Mouse (Mus musculus): ENCODE measurements around the gene Coq9. TPM values are rescaled to one million over a fixed set of nuclear protein-coding genes. Genes with fewer than 3 reads are reported as not detected.
A peak's percentile ranks its signal among the peaks of the same experiment; 100 is the strongest.
"Not testable (repeated sequence)": the region's sequence is repeated elsewhere in the genome, so short reads cannot be mapped to it uniquely, and the experiment has no call there.

Gene Coq9
- polyA plus RNA-seq, 1 experiment: 60.1 TPM

DNA sequence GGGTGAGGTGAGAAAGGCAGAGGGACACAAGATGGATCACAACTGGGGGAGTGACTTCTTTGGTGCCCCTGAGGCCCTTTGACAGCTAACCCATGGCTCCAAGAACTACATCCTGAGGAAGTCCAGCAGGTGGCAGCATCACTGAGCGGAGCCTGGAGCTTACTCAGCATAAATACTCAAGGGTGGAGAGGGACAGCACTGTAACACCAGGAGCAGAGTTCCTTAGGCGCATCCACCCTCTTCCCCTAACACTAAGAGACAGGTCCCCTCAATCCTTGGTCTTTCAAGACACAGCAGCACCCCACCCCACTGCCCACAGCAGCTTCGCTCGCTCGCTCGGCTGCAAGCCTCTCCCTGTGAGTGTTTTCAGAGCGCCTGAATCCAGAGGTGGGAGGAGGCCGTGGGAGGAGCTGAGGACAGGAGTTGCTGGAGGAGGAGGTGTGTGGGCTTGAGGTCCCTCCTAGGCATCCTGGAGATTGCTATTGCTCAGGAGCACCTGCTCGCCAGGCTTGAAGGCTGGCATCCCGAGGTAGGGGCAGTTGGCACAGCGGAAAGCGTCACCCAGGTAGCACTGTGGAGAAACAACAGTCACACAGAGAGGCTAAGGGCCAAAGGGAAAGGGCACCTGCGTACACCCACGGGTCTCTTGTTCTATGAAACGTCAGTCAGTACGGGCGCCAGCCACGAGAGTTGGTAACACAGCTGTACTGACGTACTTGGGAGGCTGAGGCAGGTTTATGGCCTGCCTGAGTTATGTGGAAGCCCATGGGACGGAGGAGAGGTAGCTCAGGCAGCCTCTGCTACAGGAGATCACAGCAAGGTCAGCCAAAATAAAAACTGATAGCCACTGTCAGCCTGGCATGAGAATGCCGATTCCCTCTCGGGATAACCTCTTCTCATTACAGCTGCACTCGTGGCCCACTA, 15.2 kb upstream of the Coq9 start:
- peak; percentile 70 for DNase-seq (ENCODE audit: low read depth)
- TF ChIP-seq CTCF (IDR thresholded peaks at IDR 0.05; ENCODE audit: borderline replicate concordance, extremely low read depth, insufficient read depth, insufficient read length) (peak; percentile 73), POLR2A (IDR thresholded peaks at IDR 0.05; ENCODE audit: borderline replicate concordance, extremely low read depth, insufficient read depth, insufficient read length, poor library complexity, severe bottlenecking) (no peak)

DNA sequence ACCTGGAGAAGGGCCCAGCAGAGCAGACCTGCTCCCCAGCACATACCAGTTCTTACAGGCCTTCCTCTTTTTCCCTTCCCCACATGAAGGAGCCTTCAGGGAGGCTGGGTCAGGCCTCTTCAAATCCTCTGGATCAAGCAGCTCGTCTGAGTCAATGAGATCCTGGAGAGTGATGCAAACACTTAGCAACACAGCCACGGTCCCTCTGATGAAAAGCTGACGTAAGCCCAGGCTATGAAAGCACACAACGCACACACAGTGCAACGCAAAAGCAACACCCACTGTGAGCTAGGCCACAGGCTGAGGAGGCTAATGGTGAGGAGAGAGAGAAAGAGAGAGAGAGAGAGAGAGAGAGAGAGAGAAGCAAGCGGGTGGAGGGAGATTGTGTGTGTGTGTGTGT, 13.0 kb upstream of the Coq9 start:
- DNase-seq (ENCODE audit: low read depth): no peak
- TF ChIP-seq CTCF (IDR thresholded peaks at IDR 0.05; ENCODE audit: borderline replicate concordance, extremely low read depth, insufficient read depth, insufficient read length) (no peak), POLR2A (IDR thresholded peaks at IDR 0.05; ENCODE audit: borderline replicate concordance, extremely low read depth, insufficient read depth, insufficient read length, poor library complexity, severe bottlenecking) (no peak)

GRCm38 (mm10) chr8:94826210-94826609, 11.9 kb upstream of the Coq9 start:
- no peak for DNase-seq (ENCODE audit: low read depth)
- TF ChIP-seq CTCF (IDR thresholded peaks at IDR 0.05; ENCODE audit: borderline replicate concordance, extremely low read depth, insufficient read depth, insufficient read length) (no peak), POLR2A (IDR thresholded peaks at IDR 0.05; ENCODE audit: borderline replicate concordance, extremely low read depth, insufficient read depth, insufficient read length, poor library complexity, severe bottlenecking) (no peak)

- TF ChIP-seq POLR2A (IDR thresholded peaks at IDR 0.05; ENCODE audit: borderline replicate concordance, extremely low read depth, insufficient read depth, insufficient read length, poor library complexity, severe bottlenecking) (no peak), CTCF (IDR thresholded peaks at IDR 0.05; ENCODE audit: borderline replicate concordance, extremely low read depth, insufficient read depth, insufficient read length) (no peak)
- DNase-seq (ENCODE audit: low read depth): no peak
Measured at GRCm38 (mm10) chr8:94828284-94828683, 9.8 kb upstream of the Coq9 start.

- not testable (repeated sequence) for DNase-seq (ENCODE audit: low read depth)
Measured at GRCm38 (mm10) chr8:94833901-94834405, 4.2 kb upstream of the Coq9 start.

- DNase-seq (ENCODE audit: low read depth): not testable (repeated sequence)
Measured at GRCm38 (mm10) chr8:94835751-94836150, 2.4 kb upstream of the Coq9 start.

DNA sequence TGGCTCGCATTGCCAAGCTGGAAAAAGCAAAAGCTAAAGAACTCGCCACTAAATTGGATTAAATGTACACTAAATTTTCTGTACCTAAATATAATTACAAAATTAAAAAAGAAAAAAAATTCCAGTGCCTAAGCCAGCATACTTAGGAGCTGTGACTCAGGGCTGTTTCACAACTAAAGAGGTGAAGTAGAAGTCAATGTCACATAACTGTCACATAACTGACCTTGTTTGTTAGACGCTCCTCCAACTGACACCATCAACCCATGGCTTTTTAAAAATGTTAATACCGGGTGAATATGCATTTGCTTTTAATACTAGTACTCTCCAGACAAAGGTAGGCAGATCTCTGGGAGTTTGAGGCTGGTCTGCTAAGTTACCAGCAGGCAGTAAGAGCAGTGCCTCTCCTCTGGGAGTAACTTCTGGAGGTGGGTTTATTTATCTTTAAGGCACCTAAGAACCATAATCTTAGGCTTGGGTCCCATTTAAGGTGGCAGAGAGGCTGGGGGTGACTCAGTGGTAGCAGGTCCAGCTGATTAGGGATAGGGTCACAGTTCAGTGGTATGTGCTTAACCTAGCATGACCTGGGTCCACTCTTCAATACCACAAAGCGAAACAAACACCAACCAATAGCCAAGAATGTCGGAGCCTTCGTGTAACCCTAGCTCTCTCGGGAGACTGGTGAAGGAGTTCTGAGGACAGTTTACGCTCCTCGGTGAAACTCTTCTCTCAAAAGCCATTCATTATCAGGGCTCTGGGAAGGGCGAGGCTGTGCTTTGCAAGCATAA, 1.5 kb upstream of the Coq9 start:
- DNase-seq (ENCODE audit: low read depth): no peak
- TF ChIP-seq POLR2A (IDR thresholded peaks at IDR 0.05; ENCODE audit: borderline replicate concordance, extremely low read depth, insufficient read depth, insufficient read length, poor library complexity, severe bottlenecking) (no peak), CTCF (IDR thresholded peaks at IDR 0.05; ENCODE audit: borderline replicate concordance, extremely low read depth, insufficient read depth, insufficient read length) (no peak)

- peak; percentile 63 for DNase-seq (ENCODE audit: low read depth)
- TF ChIP-seq POLR2A (IDR thresholded peaks at IDR 0.05; ENCODE audit: borderline replicate concordance, extremely low read depth, insufficient read depth, insufficient read length, poor library complexity, severe bottlenecking) (no peak), CTCF (IDR thresholded peaks at IDR 0.05; ENCODE audit: borderline replicate concordance, extremely low read depth, insufficient read depth, insufficient read length) (no peak)
Measured at GRCm38 (mm10) chr8:94838600-94838999, 479 bp downstream of the Coq9 start.

DNA sequence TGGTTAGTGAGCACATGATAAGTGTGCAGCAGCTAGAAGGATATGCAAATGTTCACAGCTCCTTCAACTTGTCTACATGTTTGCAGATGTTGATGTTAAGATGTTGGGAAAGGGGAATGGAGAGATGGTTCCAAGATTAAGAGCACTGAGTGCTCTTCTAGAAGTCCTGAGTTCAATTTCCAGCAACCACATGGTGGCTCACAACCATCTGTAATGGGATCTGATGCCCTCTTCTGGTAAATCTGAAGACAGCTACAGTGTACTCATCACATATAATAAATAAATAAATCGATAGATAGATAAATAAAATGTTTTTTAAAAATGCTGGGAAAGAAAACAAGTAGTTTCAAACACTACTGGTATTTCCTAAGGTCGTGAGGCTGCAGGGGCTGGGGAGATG, 3.1 kb downstream of the Coq9 start:
- no peak for DNase-seq (ENCODE audit: low read depth)
- TF ChIP-seq CTCF (IDR thresholded peaks at IDR 0.05; ENCODE audit: borderline replicate concordance, extremely low read depth, insufficient read depth, insufficient read length) (no peak), POLR2A (IDR thresholded peaks at IDR 0.05; ENCODE audit: borderline replicate concordance, extremely low read depth, insufficient read depth, insufficient read length, poor library complexity, severe bottlenecking) (no peak)

DNA sequence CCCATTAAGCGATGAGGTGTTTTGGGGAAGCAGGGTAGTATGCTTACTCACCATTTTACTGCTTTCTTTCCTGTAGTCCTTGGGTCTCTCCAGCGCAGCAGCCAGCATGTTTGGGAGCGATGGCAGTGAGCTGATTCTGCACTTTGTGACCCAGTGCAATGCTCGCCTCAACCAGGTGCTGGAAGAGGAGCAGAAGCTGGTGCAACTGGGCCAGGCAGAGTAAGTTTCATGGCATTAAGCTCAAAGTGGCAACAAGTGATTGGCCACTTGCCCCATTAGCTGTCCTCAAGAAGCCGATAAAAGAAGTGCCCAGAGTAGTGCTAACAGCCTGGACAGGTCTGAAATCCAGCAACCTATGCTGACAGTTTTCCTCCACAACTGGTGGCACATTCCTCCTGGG, 11.9 kb downstream of the Coq9 start:
- TF ChIP-seq POLR2A (IDR thresholded peaks at IDR 0.05; ENCODE audit: borderline replicate concordance, extremely low read depth, insufficient read depth, insufficient read length, poor library complexity, severe bottlenecking): no peak
- DNase-seq (ENCODE audit: low read depth): no peak

DNA sequence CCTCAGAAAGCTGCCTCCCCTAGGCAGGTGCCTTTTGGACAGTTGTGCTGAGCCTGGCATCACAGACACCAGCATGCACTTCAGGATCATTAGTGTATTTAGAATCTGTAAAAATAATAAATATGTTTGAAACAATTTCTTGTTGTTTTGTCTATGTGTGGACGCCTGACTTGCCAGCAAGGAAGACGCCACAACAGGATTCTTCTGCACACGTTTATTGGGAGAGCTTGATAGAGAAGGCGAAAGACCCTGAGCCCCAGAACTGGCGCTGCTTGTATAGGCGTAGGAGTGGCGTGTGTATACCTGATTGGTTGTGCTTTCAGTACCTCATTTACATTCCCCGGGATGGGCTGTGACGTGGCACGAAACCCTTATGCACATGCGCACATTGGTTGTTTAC, 16.6 kb downstream of the Coq9 start:
- DNase-seq (ENCODE audit: low read depth): not testable (repeated sequence)

DNA sequence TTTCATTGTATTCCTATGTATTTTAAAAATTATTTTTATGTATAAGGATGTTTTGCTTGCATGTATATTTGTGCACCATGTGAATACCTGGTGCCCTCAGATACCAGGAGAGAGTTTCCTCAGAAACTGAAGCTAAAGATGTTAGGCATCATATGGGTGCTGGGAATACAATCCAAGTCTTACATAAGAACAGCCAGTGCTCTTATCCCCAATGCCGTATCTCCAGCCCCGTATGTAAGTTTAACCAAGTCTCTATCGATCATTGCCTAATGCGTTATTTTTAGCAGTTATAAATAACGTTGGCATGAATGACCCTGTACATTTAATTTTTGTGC, 18.9 kb downstream of the Coq9 start:
- TF ChIP-seq CTCF (IDR thresholded peaks at IDR 0.05; ENCODE audit: borderline replicate concordance, extremely low read depth, insufficient read depth, insufficient read length) (no peak), POLR2A (IDR thresholded peaks at IDR 0.05; ENCODE audit: borderline replicate concordance, extremely low read depth, insufficient read depth, insufficient read length, poor library complexity, severe bottlenecking) (no peak)
- DNase-seq (ENCODE audit: low read depth): no peak
